Mouse (Mus musculus): ENCODE results near the gene Olfr1342.

DNA sequence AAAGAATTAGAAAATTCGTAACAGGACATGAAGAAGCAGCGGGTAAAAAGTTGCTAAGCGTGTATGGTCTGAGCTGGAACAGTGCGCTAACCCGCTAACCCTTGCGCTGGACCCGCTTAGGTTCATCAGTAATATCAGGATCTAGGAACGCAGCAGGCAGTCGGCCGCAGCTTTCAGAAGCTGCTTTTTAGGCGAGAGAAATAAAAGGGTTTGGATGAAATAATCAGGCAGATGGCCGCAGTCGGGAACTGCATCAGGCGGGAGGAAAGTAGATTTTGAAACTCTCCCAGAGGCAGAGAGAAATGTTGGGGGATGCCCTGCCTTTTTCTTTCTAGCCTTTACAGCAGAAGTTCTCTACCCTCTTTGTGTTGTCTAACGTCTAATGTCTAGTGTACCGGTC lies 49.3 kb upstream of the Olfr1342 start:
- TF ChIP-seq CTCF (IDR thresholded peaks at IDR 0.05; ENCODE audit: insufficient read depth, low read length): no peak
- no peak for TF ChIP-seq POLR2A (IDR thresholded peaks at IDR 0.05; ENCODE audit: borderline replicate concordance, extremely low read depth, low read depth, low read length)
